Mouse (Mus musculus): ENCODE data around the gene Sall1. TPM values are rescaled to one million over a fixed set of nuclear protein-coding genes. Genes with fewer than 3 reads are reported as not detected.

Sall1 gene
- total RNA-seq, 2 experiments from 2014 or later, result not detected

DNA sequence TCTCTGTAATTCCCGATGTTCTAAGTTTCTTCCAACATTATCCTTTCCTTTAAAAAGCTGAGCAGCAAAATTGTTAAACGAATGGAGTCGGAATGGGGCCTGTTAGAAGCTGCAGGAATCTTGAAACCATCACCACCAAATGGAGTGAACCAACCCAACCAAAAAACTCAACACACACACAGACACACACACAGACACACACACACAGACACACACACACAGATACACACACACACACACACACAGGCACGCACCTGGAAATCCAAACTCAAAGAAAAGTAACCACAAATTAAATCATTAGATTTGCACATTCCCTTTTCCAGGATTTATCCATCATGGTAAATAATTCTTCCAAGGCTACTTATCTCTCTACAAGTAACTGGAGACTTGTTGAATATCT lies 5.0 kb downstream of the Sall1 start:
- no peak for DNase-seq

- DNase-seq, result no peak
Measured at GRCm38 (mm10) chr8:89037536-89038236, 6.3 kb downstream of the Sall1 start.

GRCm38 (mm10) chr8:89032412-89032811 lies 11.6 kb downstream of the Sall1 start:
- no peak for DNase-seq

- DNase-seq, result no peak
Measured at GRCm38 (mm10) chr8:89028156-89028555, 15.8 kb downstream of the Sall1 start.

- DNase-seq, result no peak
Measured at GRCm38 (mm10) chr8:89026139-89026520, 17.8 kb downstream of the Sall1 start.

DNA sequence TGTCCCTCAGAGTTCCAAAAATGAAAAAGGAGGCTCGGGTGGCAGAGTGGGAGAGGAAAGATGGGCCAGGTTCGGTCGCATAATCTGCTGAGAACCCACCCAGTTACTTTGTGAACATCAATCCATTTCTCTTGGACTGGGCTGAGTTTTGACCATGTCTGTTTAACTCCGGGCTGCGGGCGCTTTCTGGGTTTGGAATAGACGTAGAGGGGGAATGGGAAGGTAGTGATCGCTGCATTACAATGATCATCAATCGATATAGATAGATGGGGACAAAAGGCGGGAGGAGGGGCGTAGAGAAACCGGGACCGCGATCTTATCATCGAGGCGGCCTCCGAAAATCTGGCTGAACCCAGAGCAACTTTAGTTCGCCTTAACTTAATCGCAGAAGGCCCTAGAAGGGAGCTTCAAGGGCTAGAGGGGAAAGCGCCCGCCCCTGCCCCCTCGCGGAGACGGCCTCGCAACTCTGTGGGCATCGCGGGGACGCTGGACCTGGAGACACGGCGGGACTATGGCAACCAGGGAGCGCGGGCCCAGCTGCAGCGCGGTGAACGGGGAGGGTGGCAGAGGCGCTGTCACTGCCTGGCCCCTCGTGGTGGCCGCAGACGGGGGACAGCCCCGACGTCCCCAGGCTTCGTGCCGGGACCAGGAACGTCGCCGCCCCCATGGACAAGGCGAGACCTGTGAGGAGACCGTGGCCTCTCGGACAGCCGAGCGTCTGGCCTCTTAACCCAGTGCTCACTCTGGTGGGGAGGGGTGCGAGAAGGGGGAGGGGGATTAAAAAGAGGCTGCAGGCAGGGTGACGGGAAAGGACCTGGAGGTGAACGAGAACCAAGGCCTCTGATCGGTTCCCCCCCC lies 18.5 kb downstream of the Sall1 start:
- DNase-seq, result no peak

DNA sequence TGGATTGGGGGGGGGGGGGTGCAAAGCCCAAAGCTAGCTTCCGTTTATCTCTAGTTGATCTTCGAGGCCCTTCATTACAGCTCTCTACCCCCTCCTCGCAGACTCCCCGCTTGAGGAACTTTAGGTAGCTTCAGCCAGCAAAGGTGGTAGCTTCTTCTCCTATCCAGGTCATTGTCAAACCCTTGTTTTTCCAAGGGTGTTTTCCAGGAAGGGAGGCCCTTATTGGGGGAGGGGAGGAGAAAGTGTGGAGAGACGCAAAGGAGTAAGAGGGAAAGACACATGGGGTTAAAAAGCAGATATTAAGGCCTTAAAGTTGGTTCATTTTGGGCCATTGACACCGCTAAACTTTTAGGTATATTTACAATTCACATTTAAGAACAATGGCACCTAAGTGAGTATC lies 19.2 kb downstream of the Sall1 start:
- DNase-seq, result no peak

GRCm38 (mm10) chr8:89021139-89021538 lies 22.8 kb downstream of the Sall1 start:
- no peak for DNase-seq

GRCm38 (mm10) chr8:89017891-89018290 lies 26.1 kb downstream of the Sall1 start:
- DNase-seq, result no peak

DNA sequence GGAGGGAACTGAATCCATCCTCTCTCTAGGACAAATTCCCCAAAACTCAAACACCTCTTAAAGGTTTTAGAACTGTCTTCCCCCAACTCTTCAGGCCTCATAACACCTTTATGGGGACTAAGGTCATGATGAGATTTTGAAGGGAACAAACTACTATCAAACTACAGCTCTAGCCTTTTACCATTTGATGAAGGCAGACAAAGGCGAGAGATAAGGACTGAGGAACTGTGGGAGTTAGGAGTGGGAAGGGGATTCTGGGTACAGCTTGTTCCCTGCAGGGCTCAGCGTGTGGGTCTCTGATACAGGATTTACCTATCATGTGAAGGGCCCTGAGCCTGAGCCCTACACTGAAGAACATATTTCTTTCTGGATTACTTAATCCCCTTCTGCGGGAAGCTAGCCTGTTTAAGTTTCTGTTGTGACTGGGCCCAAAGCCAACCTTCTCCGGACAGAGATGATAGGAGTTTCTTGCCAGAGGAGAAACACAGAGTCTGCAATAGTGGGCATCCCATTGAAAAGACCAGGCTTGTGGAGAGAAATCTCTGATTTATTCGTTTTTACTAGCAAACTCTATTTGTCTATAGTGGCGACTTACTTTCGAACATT lies 27.4 kb downstream of the Sall1 start:
- DNase-seq, result no peak

- DNase-seq, result no peak
Measured at GRCm38 (mm10) chr8:89015539-89015938, 28.4 kb downstream of the Sall1 start.

GRCm38 (mm10) chr8:89012853-89013534 lies 31.0 kb downstream of the Sall1 start:
- DNase-seq, result no peak

DNA sequence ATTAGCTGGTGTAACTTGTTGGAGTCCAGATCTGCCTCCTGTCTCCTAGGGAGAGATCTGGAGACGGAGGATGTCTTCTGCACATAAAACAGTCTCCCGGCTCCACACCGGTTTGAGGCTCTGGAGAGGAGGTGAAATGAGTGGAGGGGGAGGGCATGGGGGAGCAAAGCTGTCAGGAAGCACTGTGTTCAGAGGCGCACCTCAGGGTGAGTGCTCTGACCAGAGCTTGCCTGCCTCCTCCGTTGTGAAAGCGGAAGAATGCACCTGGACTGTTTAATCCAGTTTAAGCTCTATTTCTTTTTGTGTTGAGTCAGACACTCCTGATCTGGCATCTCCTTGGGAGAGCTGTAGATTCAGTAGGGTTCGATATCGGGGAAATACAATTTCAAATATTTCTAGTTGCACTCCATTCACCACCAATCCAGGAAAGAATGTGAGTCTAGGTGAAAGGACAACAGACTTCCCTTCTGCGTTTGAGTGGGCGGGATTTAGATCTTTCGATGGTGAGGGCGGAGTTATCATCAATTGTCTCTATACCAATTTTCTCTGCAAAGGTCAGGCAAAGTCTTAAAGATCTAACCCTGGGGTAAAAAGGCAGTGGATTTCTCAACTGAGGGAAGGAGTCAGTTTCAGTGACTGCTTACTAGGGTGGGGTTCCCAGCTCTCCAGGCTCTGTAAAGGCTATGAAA lies 31.8 kb downstream of the Sall1 start:
- DNase-seq, result no peak

DNA sequence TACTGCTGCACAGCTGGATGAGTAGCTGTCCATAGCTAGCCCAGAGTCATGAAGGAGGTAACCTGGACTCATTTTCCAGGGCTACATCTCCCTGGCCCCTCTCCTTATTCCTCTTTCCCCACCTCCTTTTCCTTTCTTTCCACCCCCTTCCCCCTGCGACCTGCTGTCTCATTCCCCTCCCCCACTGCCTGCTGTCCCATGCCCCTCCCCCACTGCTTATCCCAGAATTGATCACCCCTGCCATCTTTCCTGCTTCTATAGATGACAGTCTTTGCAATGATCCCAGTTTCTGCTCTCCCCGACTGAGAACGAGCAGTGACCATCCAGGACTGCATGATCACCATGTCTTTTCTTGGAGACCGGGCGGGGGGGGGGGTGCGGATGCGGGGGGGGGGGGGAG lies 35.2 kb downstream of the Sall1 start:
- DNase-seq, result no peak

GRCm38 (mm10) chr8:89007114-89007513 lies 36.8 kb downstream of the Sall1 start:
- DNase-seq, result no peak

- DNase-seq, result no peak
Measured at GRCm38 (mm10) chr8:89006426-89006825, 37.5 kb downstream of the Sall1 start.

GRCm38 (mm10) chr8:89005797-89006196 lies 38.2 kb downstream of the Sall1 start:
- no peak for DNase-seq

- no peak for DNase-seq
Measured at GRCm38 (mm10) chr8:89004041-89004440, 39.9 kb downstream of the Sall1 start.

- no peak for DNase-seq
Measured at GRCm38 (mm10) chr8:89003336-89003896, 40.5 kb downstream of the Sall1 start.

DNA sequence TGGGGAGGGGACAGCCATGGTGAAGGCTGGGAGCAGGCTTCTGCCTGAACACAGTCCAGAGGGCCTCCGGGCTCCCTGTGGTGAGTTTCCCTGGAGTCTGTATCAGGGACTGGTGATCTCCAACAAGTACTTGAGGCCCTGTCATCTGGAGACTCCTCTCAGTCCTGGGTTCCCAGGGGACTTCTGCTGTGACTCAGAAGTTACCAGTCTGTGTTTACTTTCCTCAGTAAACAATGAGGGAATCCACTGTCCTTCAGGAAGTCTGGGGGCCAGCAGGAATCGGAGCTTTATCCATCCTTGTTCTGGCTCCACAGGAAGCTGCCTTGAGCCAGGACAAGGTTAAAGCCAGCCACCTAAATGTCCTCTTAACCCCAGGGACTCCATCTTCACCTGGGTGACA lies 41.8 kb downstream of the Sall1 start:
- DNase-seq, result no peak

GRCm38 (mm10) chr8:88997276-88997675 lies 46.7 kb downstream of the Sall1 start:
- no peak for DNase-seq
